Mouse (Mus musculus): Measurements from ENCODE around the gene Olfr314.
"Not testable (repeated sequence)": the region's sequence is repeated elsewhere in the genome, so short reads cannot be mapped to it uniquely, and the experiment has no call there.

The Olfr314 gene

DNA sequence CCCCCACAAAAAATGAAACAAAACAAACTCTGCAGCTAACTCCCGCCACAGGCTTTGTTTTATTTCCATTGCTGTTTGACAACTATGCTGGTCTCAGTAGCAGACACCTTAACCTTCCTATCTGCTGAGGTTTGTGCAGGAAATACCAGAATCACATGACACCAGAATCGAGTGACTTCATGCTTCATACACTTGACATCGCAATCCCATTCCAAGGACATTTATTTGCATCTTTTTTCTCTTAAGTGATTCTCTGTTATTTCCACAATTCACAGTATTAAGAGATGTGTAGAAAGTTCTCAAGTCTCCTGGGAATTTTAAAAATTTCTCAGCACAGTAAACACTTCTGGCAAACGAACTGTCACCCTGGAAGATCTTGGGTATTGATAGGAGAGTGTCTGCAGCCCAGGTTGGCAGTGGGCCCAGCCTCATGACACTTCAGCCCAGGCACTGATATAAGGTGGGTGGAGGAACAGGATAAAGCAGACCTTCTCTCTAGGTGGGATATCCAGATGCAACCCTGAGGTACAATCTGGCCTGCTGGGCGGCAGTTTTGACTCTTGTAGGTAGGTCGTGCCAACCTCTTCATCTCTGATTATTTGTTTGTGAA, at the start of gene Olfr314:
Olfr314 (plus strand) TSS at position 473 of the 610 bp plus-strand sequence.
- in situ Hi-C loops (cut with MboI; ENCODE audit: low sequenced_read_pairs): no loop called here

DNA sequence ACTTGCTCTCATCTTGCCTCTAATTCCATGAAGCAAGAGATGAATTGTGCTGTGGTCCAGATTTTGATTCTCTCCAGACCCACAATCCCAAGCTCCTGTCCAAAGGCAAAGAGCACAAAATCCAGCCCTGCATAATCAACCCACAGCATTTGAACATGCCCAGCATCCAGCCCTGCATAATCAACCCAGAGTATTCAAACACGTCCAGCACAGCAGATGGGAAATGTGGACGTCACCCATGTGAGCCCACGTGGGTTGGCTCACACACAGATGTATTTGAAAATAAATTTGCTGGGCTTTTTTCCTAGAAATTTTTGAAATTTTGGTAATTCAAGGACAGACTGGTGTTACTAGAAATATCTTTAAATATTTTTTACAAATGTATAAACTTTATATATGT, 49.4 kb upstream of the Olfr314 start:
- in situ Hi-C loops (cut with MboI; ENCODE audit: low sequenced_read_pairs): no loop called here

DNA sequence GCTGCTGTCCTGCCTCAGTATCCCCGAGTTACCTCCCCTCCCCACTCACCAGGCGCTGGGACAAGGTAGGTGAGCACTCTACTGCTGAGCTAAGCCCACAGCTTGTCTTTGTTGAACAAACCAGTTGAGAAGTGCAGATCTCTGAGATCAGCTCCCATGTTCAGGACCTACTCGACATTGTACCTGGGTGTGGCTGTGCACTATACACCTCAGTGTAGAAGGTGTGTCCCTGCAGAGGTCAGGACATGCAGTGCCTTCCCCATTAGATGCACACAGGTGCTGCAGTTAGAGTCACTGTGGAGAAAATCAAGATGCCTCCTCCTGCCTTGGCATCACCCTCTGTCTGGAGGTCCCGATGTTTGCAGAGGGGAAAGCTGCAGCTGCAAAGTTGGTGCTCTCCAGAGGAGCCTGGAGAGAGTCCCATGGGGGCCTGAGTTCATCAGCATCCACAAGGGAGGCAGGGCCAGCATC, 43.9 kb upstream of the Olfr314 start, which contains the start of gene Olfr317:
Olfr317 (minus strand) TSS at position 421 of the 471 bp plus-strand sequence.
- in situ Hi-C loops (cut with MboI; ENCODE audit: low sequenced_read_pairs): no loop called here

DNA sequence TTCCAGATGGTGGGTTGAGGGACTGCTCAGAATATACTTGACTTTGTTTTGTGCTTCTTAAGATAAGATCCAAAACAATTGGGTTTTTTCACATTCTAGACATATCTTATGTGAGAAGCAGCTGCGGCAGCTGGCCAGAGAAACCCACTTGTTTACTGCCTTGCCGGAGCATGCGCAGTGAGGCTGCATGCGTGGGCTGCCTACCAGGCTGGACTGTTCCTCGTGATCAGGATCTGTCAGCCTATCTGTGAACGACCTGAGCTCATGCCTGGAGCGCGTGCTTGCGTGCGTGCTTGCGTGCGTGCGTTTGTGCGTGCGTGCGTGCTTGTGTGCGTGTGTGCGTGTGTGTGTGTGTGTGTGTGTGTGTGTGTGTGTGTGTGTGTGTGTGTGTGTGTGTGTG, 31.7 kb upstream of the Olfr314 start:
- in situ Hi-C loops (cut with MboI; ENCODE audit: low sequenced_read_pairs): not testable (repeated sequence)

DNA sequence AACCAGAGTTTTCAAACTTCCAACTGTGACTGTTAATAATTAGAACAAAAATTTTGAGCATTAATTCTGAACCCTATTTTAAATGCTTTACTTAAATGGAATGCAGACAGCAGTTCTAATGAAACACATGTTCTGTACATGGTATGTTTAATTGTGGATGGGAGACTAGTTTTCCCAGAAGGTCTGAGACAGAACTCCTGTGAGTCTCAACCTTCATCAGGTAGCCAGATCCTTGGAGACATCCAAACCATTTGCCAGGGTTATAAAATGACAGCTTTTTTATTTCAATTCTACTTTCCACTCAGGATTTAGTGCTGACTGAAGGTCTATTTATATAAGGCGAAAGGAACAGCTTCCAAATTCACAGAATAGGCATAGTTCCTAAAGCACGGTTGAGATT, 30.3 kb upstream of the Olfr314 start, which contains the start of gene Olfr316:
Olfr316 (plus strand) TSS at position 301 of the 400 bp plus-strand sequence.
- in situ Hi-C loops (cut with MboI; ENCODE audit: low sequenced_read_pairs): no loop called here

DNA sequence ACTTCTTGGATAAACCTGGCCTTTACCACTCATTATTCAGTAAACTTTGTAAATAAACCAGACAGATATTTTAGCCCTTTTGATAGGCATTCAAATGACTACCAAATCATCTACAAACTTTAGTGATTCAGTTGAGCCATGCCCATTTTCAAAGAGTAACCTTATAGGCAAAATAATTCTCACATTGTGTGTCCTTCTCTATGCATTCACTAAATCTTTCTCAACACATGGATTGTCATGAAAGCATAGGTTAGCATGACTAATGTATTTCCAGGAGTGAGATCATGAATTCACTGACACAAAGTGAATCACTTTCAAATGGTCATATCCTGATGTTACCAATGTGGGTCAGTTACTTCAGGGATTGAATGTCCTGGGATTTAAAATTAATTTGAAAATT, 9.9 kb upstream of the Olfr314 start, which contains the start of gene Olfr315:
Olfr315 (plus strand) TSS at position 301 of the 400 bp plus-strand sequence.
- in situ Hi-C loops (cut with MboI; ENCODE audit: low sequenced_read_pairs): no loop called here

DNA sequence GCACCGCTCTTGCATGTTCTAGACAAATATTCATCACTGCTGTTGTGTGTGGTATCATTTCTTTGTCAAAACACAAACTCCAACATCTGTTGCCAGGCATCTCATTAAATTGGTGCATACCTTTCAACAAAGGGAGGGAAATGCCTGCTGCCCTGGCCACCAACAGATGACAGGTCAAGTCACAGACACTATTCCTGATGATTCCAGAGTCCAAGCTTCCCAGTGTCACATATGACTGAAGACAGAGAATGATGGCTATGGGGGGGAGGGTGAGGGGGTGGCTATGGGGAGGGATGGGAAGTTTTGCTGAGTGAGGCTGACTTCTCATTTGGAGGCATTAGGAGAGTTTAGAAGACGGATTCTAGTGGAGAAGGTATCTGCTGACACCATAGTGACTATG, 1.4 kb downstream of the Olfr314 start:
- in situ Hi-C loops (cut with MboI; ENCODE audit: low sequenced_read_pairs): no loop called here

DNA sequence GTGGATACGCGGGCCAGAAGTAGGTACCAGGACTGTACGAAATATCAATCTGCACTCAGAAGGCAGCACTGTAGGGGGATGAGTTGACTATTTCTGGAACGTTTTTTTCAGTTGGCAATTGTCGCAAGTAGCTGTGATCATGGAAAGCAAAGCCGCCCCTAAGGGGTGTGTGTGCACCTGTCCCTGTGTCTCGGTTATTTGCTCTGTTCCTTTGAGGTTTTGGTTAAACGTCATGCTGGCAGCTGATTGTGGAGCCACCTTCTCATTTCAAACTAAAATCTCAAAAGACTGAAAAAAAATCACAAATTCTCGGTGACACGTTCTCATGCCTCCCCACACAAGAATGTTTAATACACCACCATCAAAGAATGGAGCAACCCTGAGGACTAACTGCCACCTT, 4.9 kb downstream of the Olfr314 start:
- in situ Hi-C loops (cut with MboI; ENCODE audit: low sequenced_read_pairs): no loop called here

DNA sequence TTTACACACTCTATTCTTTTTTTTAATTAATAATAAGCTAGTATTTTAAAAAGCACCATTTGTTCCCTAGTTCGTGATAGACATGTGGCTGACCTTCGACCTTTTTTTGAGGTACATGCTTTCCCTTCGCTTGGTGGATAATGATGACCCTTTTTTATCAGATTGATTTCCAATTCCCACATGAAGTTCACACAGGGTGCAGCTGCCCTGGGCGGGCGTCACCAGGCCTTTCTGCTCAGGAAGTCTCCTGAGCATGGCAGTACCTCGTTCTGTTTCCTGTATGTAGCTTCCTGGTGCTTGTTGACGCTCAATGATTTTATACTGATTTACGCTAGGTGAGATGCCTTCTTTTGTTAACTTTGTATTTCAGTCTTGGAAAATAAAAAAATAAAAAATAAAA, 5.6 kb downstream of the Olfr314 start:
- in situ Hi-C loops (cut with MboI; ENCODE audit: low sequenced_read_pairs): no loop called here

DNA sequence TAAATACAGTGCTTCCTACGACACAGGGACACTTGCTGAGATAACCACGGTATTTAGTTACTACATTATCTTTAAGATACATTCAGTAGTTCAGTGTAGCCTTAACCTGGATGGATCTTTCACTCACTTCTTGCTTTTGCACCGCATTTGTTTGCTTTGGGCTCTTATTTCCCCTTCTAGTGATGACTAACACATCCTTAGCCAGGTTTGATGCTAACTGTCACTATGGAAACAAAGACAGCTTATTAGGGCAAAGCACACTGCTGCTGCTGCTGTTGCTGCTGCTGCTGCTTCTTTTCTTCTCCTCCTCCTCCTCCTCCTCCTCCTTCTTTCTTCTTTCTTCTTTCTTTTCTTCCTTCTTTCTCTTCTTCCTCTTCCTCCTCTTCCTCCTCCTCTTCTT, 6.8 kb downstream of the Olfr314 start:
- in situ Hi-C loops (cut with MboI; ENCODE audit: low sequenced_read_pairs): no loop called here

DNA sequence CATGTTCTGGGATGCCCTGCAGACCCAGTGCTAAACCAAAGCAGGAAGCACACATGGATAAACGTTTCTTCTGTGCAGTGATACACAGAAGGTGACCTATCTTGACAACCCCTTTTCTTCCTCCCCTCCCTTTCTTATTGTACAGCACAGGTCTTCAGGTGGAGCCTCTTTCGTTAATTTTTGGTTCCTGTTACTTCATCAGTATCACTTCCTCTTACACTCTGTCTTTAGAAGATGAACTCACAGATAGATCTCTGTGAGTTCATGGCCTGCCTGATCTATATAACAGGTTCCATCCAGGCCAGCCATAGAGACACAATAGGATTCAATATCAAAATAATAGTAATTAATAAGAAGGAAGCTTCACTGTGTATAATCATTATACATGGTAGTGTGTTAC, 7.3 kb downstream of the Olfr314 start:
- in situ Hi-C loops (cut with MboI; ENCODE audit: low sequenced_read_pairs): no loop called here

DNA sequence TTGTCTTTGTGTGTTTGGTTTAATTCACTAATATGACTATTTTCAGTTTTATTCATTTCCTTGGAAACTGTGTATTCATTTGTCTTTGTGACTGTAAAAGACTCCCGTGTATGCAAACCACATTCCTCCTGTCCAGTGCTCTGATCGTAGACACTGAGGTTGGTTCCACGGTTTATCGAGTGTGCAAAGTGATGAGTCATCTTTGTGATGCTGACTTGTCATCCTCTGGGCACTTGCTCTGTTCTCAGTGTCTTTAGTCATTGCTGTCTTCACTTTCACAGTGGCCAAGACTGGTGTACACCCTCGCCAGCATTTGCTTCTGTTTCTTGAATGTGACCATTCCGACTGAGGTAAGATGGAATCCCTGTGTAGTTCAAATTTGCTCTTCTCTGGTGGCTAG, 7.9 kb downstream of the Olfr314 start:
- in situ Hi-C loops (cut with MboI; ENCODE audit: low sequenced_read_pairs): no loop called here

DNA sequence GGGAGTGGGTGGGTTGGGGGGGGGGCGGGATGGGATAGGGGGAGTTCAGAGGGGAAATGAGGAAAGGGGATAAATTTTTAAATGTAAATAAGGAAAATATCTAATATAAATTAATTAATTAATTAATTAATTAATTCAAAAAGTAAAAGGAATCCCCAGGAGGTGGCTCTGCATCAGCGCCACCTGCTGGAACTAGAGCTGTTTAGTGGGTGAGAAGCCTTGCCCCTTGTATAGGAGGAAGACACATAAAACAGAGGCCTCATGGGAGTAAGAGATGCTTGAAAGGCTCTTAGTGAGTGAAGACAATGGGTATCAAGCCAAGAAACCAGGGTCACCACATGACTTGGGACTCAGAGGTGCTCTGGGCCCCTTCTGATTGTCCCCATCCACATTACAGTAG, 13.1 kb downstream of the Olfr314 start:
- in situ Hi-C loops (cut with MboI; ENCODE audit: low sequenced_read_pairs): no loop called here

DNA sequence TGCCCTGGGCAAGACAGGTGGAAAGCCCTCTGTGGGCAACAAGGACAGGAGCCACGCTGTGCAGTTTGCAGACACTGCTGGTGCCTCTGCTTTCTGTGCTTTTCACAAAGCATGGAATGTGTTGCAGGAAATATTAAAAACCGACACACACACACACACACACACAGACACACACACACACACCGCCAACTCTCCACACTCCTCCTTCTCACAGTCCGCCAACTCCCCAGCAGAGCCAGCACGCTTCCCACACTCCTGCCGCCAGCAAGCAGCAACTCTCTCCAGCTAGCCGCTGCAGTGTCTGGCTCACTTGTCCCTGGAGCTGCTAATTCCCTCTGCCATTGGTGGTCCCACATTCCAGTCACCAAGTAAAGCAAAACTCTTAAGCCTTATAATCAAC, 14.1 kb downstream of the Olfr314 start:
- in situ Hi-C loops (cut with MboI; ENCODE audit: low sequenced_read_pairs): no loop called here

DNA sequence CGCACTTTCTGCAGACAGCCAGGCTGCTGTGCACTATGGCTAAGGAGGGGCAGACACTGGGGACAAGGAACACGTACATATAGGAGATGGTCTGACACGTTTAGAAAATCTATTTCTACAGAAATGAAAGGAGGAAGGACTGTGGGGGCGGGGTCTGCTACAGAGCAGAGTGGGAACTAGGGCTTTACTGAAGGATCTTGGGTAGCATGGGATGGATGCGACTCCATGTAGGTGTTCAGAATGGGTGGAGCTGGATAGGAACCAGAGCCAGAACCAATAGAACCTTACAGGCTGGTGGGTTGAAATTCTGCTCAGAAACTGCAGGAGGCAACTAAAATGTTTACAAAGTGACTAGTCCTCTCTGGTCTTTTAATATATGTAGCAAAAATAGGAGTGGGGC, 17.0 kb downstream of the Olfr314 start:
- in situ Hi-C loops (cut with MboI; ENCODE audit: low sequenced_read_pairs): no loop called here

DNA sequence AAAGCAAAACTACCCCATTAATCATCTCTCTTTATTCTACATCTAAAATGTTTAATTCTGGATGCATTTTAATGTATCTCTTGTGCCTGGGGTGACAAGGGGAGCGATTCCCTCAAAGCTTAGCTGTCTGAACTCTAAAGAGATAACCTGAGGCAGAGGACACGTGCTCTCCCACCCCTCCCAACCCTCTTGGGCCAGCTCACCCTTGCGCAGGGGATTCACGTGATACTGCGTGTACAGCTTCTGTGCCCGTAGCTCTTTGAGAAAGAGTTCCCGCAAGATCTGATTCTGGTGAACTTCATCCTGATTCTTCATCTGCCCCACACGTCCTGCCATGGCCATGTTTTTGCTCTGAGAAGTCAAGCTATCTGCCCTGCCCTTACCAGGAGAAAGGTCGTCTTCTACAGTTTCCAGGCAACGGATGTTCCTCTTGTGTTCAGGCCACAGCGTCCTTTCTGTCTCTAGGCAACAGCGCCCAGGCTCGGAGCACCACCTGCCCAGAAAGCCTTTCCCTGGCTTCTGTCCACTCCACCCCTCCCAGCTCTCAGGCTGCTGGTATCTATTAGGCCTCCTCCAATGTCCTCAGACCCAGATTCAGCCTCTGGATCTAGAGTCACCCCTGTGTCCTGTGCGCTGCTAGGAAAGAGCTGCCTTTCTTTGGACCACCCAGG, 18.9 kb downstream of the Olfr314 start, which contains the start of gene Fam183b:
Fam183b (minus strand) TSS at position 403 of the 671 bp plus-strand sequence.
- in situ Hi-C loops (cut with MboI; ENCODE audit: low sequenced_read_pairs): no loop called here

DNA sequence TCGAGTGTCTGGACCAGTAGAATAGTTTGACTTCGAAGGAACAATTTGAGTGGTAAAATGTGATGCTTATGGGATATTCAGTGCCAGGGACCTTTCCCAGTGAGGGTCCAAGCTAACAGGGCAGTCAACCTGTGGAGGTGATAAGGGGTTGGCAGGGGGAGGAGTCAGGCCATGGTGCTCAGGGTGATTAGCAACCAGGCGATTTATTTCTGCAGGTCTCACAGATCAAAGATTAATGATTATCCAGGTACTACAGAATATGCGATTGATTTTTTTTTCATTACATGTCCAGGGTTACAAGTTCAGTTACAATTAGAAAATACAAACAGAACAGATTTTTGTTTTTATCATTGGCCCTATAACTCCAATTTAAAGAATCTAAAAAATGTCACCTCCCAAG, 21.1 kb downstream of the Olfr314 start:
- in situ Hi-C loops (cut with MboI; ENCODE audit: low sequenced_read_pairs): no loop called here

DNA sequence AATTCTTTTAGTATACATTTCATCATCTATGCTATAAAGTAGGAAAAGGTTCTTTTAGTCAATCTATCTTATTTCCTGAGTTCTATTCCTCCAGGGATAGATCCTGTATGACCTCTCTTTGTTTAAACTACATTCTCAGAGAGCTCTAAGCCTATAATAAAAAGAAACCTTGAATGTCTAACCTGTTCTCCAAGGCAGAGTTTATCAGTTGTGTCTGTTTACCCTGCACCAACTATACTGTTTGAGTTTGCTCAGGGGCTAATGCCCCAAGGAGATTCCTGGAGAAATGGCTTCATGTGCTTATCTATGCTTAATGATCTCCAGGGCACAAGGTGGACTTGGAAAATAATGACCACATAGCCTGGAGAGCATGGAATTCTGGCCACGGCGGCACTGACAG, 21.6 kb downstream of the Olfr314 start:
- in situ Hi-C loops (cut with MboI; ENCODE audit: low sequenced_read_pairs): no loop called here

DNA sequence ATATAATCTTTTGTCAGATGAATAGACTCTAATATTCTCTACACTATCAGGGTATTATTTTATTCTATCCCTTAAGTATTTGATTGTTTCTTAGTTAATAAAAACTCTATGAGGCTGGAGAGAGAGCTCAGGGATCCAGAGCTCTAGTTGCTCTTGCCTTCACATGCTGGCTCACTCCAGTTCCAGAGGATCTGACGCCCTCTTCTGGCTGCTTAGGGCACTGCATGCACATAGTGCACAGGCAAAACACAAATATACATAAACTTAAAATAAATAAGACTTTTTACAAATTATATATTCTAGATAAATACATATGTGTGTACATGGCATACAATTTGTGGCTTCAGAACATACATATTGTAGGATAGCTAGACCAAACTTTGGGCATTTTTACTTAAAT, 29.2 kb downstream of the Olfr314 start:
- in situ Hi-C loops (cut with MboI; ENCODE audit: low sequenced_read_pairs): no loop called here

DNA sequence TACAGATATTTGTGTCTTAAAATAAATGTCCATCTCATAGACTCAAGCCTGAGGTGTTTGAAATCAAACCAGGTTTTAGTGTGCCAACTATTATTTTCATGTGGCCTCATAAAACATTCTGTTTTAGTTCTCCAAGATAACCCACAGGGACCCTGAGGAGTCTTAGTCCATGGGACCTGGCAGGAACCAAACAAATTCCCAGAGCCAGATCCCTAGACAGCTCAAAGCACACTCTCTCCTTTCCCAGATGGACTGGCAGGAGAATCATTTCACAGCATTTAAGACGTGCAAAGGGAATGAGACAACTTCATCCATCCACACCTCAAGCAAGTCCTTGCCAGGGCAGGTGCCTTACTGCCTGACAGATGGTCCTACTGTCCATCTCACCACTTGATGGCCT, 31.9 kb downstream of the Olfr314 start, which contains the start of gene Olfr313:
Olfr313 (plus strand) TSS at position 301 of the 400 bp plus-strand sequence.
- in situ Hi-C loops (cut with MboI; ENCODE audit: low sequenced_read_pairs): not testable (repeated sequence)

DNA sequence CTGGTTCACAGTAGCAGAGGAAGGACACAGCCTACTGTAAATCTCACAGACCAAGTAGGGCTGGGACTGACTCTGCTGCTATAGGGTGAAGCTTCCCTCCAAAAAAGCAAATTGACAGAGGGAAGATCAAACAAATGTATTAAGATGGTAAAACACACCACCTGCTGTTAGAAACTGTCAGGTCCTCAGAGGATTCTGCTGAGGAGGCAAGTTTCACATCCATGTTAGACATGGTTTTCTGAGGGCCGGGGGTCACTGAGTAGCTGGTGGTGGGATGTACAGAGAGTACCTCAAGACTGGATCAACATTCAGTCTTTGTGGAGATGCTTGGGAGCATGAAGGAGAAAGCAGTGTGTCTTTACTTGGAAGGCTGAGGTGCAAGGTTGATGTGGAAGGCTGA, 32.9 kb downstream of the Olfr314 start:
- in situ Hi-C loops (cut with MboI; ENCODE audit: low sequenced_read_pairs): no loop called here

DNA sequence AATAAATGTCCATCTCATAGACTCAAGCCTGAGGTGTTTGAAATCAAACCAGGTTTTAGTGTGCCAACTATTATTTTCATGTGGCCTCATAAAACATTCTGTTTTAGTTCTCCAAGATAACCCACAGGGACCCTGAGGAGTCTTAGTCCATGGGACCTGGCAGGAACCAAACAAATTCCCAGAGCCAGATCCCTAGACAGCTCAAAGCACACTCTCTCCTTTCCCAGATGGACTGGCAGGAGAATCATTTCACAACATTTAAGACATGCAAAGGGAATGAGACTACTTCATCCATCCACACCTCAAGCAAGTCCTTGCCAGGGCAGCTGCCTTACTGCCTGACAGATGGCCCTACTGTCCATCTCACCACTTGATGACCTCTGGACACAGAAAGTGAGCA, 46.2 kb downstream of the Olfr314 start, which contains the start of gene Olfr312:
Olfr312 (plus strand) TSS at position 301 of the 400 bp plus-strand sequence.
- in situ Hi-C loops (cut with MboI; ENCODE audit: low sequenced_read_pairs): not testable (repeated sequence)
